Mouse (Mus musculus): ENCODE measurements around the gene Dnal4. TPM values are rescaled to one million over a fixed set of nuclear protein-coding genes. Genes with fewer than 3 reads are reported as not detected.
A peak's percentile ranks its signal among the peaks of the same experiment; 100 is the strongest.
"Not testable (repeated sequence)": the region's sequence is repeated elsewhere in the genome, so short reads cannot be mapped to it uniquely, and the experiment has no call there.

The Dnal4 gene
- polyA plus RNA-seq, 1 experiment from 2014 or later = 51.2 TPM

- no peaks in the 10 kb centered on the region for H3K27me3 ChIP-seq (ENCODE audit: control insufficient read depth, insufficient read depth, low read length)
- H3K4me1 ChIP-seq (ENCODE audit: control insufficient read depth, insufficient read depth, low read length) = no peaks in the 10 kb centered on the region
- H3K9ac ChIP-seq (ENCODE audit: low read length) = no peak overlapping the region
- no peak overlapping the region for H3K4me3 ChIP-seq (replicated peaks; ENCODE audit: low read length)
- H3K36me3 ChIP-seq (ENCODE audit: control insufficient read depth, insufficient read depth, low read length) = no peaks in the 10 kb centered on the region
- H3K4me2 ChIP-seq (ENCODE audit: low read depth, low read length) = no peak overlapping the region
- no peaks in the 10 kb centered on the region; the same call in 1 of the 2 replicates for H3K9me3 ChIP-seq (replicated peaks; ENCODE audit: control insufficient read depth, low read length)
- H3K27ac ChIP-seq (ENCODE audit: low read length) = no peak overlapping the region
- no peak for ATAC-seq (ENCODE audit: insufficient read depth, low FRiP score)
- WGBS = 43% methylated on average over 8 of the region's 8 CpGs
Observed at GRCm38 (mm10) chr15:79813666-79814258, 36.1 kb upstream of the Dnal4 start.

GRCm38 (mm10) chr15:79812840-79813239 lies 35.2 kb upstream of the Dnal4 start:
- H3K4me2 ChIP-seq (ENCODE audit: low read depth, low read length); H3K36me3 ChIP-seq (ENCODE audit: control insufficient read depth, insufficient read depth, low read length); H3K9me3 ChIP-seq (replicated peaks; ENCODE audit: control insufficient read depth, low read length); H3K27ac ChIP-seq (ENCODE audit: low read length); H3K4me3 ChIP-seq (replicated peaks; ENCODE audit: low read length); H3K4me1 ChIP-seq (ENCODE audit: control insufficient read depth, insufficient read depth, low read length); H3K27me3 ChIP-seq (ENCODE audit: control insufficient read depth, insufficient read depth, low read length); H3K9ac ChIP-seq (ENCODE audit: low read length); ATAC-seq (ENCODE audit: insufficient read depth, low FRiP score): not testable (repeated sequence)
- WGBS = 75% methylated on average over 2 of the region's 2 CpGs

- WGBS = 61% methylated on average over 4 of the region's 4 CpGs
- H3K4me3 ChIP-seq (replicated peaks; ENCODE audit: low read length) = no peak overlapping the region
- ATAC-seq (ENCODE audit: insufficient read depth, low FRiP score) = no peak
- H3K4me2 ChIP-seq (ENCODE audit: low read depth, low read length) = no peak overlapping the region
- no peak overlapping the region for H3K9ac ChIP-seq (ENCODE audit: low read length)
- peaks cover 5% of the 10 kb centered on the region; the same call in 1 of the 2 replicates for H3K27me3 ChIP-seq (ENCODE audit: control insufficient read depth, insufficient read depth, low read length)
- no peaks in the 10 kb centered on the region for H3K9me3 ChIP-seq (replicated peaks; ENCODE audit: control insufficient read depth, low read length)
- no peaks in the 10 kb centered on the region for H3K36me3 ChIP-seq (ENCODE audit: control insufficient read depth, insufficient read depth, low read length)
- H3K27ac ChIP-seq (ENCODE audit: low read length) = no peak overlapping the region
- H3K4me1 ChIP-seq (ENCODE audit: control insufficient read depth, insufficient read depth, low read length) = no peaks in the 10 kb centered on the region
Observed at GRCm38 (mm10) chr15:79810997-79811396, 33.3 kb upstream of the Dnal4 start.

- no peak overlapping the region for H3K9ac ChIP-seq (ENCODE audit: low read length)
- H3K4me1 ChIP-seq (ENCODE audit: control insufficient read depth, insufficient read depth, low read length) = no peaks in the 10 kb centered on the region
- no peak overlapping the region for H3K27ac ChIP-seq (ENCODE audit: low read length)
- no peaks in the 10 kb centered on the region for H3K36me3 ChIP-seq (ENCODE audit: control insufficient read depth, insufficient read depth, low read length)
- H3K4me2 ChIP-seq (ENCODE audit: low read depth, low read length) = no peak overlapping the region
- no peaks in the 10 kb centered on the region for H3K9me3 ChIP-seq (replicated peaks; ENCODE audit: control insufficient read depth, low read length)
- WGBS = 51% methylated on average over 3 of the region's 3 CpGs
- no peak overlapping the region for H3K4me3 ChIP-seq (replicated peaks; ENCODE audit: low read length)
- no peak for ATAC-seq (ENCODE audit: insufficient read depth, low FRiP score)
- peaks cover 14% of the 10 kb centered on the region; the same call in 1 of the 2 replicates for H3K27me3 ChIP-seq (ENCODE audit: control insufficient read depth, insufficient read depth, low read length)
Observed at GRCm38 (mm10) chr15:79810061-79810460, 32.4 kb upstream of the Dnal4 start.

- peaks cover 20% of the 10 kb centered on the region for H3K27me3 ChIP-seq (ENCODE audit: control insufficient read depth, insufficient read depth, low read length)
- H3K4me2 ChIP-seq (ENCODE audit: low read depth, low read length) = no peak overlapping the region
- no peak for ATAC-seq (ENCODE audit: insufficient read depth, low FRiP score)
- WGBS = 49% methylated on average over 5 of the region's 5 CpGs
- no peaks in the 10 kb centered on the region for H3K36me3 ChIP-seq (ENCODE audit: control insufficient read depth, insufficient read depth, low read length)
- H3K4me3 ChIP-seq (replicated peaks; ENCODE audit: low read length) = no peak overlapping the region
- H3K4me1 ChIP-seq (ENCODE audit: control insufficient read depth, insufficient read depth, low read length) = peaks cover 2% of the 10 kb centered on the region
- H3K9ac ChIP-seq (ENCODE audit: low read length) = no peak overlapping the region
- no peaks in the 10 kb centered on the region for H3K9me3 ChIP-seq (replicated peaks; ENCODE audit: control insufficient read depth, low read length)
- no peak overlapping the region for H3K27ac ChIP-seq (ENCODE audit: low read length)
Observed at GRCm38 (mm10) chr15:79808658-79809057, 31.0 kb upstream of the Dnal4 start.

- H3K36me3 ChIP-seq (ENCODE audit: control insufficient read depth, insufficient read depth, low read length) = no peaks in the 10 kb centered on the region
- no peak overlapping the region for H3K27ac ChIP-seq (ENCODE audit: low read length)
- H3K4me1 ChIP-seq (ENCODE audit: control insufficient read depth, insufficient read depth, low read length) = peaks cover 6% of the 10 kb centered on the region
- H3K4me3 ChIP-seq (replicated peaks; ENCODE audit: low read length) = no peak overlapping the region
- peaks cover 25% of the 10 kb centered on the region for H3K27me3 ChIP-seq (ENCODE audit: control insufficient read depth, insufficient read depth, low read length)
- no peak for ATAC-seq (ENCODE audit: insufficient read depth, low FRiP score)
- no peak overlapping the region for H3K4me2 ChIP-seq (ENCODE audit: low read depth, low read length)
- no peak overlapping the region for H3K9ac ChIP-seq (ENCODE audit: low read length)
- 23% methylated on average over 5 of the region's 5 CpGs for WGBS
- no peaks in the 10 kb centered on the region for H3K9me3 ChIP-seq (replicated peaks; ENCODE audit: control insufficient read depth, low read length)
Observed at GRCm38 (mm10) chr15:79808114-79808513, 30.5 kb upstream of the Dnal4 start.

- Histone ChIP-seq H3K4me3 (replicated peaks; ENCODE audit: low read length) (no peak overlapping the region), H3K9me3 (replicated peaks; ENCODE audit: control insufficient read depth, low read length) (no peaks in the 10 kb centered on the region), H3K27ac (ENCODE audit: low read length) (no peak overlapping the region), H3K4me2 (ENCODE audit: low read depth, low read length) (no peak overlapping the region), H3K4me1 (ENCODE audit: control insufficient read depth, insufficient read depth, low read length) (peaks cover 6% of the 10 kb centered on the region), H3K9ac (ENCODE audit: low read length) (no peak overlapping the region), H3K27me3 (ENCODE audit: control insufficient read depth, insufficient read depth, low read length) (peaks cover 35% of the 10 kb centered on the region), H3K36me3 (ENCODE audit: control insufficient read depth, insufficient read depth, low read length) (no peaks in the 10 kb centered on the region)
- ATAC-seq (ENCODE audit: insufficient read depth, low FRiP score) = no peak
- WGBS = 29% methylated on average over 1 of the region's 1 CpGs
Observed at GRCm38 (mm10) chr15:79807050-79807449, 29.4 kb upstream of the Dnal4 start.

- H3K4me2 ChIP-seq (ENCODE audit: low read depth, low read length) = no peak overlapping the region
- H3K9ac ChIP-seq (ENCODE audit: low read length) = no peak overlapping the region
- no peaks in the 10 kb centered on the region for H3K36me3 ChIP-seq (ENCODE audit: control insufficient read depth, insufficient read depth, low read length)
- no peak for ATAC-seq (ENCODE audit: insufficient read depth, low FRiP score)
- peaks cover 40% of the 10 kb centered on the region for H3K27me3 ChIP-seq (ENCODE audit: control insufficient read depth, insufficient read depth, low read length)
- no peak overlapping the region for H3K27ac ChIP-seq (ENCODE audit: low read length)
- no peak overlapping the region for H3K4me3 ChIP-seq (replicated peaks; ENCODE audit: low read length)
- H3K4me1 ChIP-seq (ENCODE audit: control insufficient read depth, insufficient read depth, low read length) = peaks cover 6% of the 10 kb centered on the region
- WGBS = 28% methylated on average over 8 of the region's 8 CpGs
- no peaks in the 10 kb centered on the region for H3K9me3 ChIP-seq (replicated peaks; ENCODE audit: control insufficient read depth, low read length)
Observed at GRCm38 (mm10) chr15:79805246-79805645, 27.6 kb upstream of the Dnal4 start.

- Histone ChIP-seq H3K4me1 (ENCODE audit: control insufficient read depth, insufficient read depth, low read length) (peaks cover 6% of the 10 kb centered on the region), H3K36me3 (ENCODE audit: control insufficient read depth, insufficient read depth, low read length) (no peaks in the 10 kb centered on the region), H3K9ac (ENCODE audit: low read length) (peak within 1 kb of the TSS; percentile 76), H3K27ac (ENCODE audit: low read length) (no peak within 1 kb of the TSS), H3K4me3 (replicated peaks; ENCODE audit: low read length) (peak within 1 kb of the TSS; percentile 66), H3K27me3 (ENCODE audit: control insufficient read depth, insufficient read depth, low read length) (peaks cover 40% of the 10 kb centered on the region), H3K4me2 (ENCODE audit: low read depth, low read length) (peak within 1 kb of the TSS; percentile 94), H3K9me3 (replicated peaks; ENCODE audit: control insufficient read depth, low read length) (no peaks in the 10 kb centered on the region)
- under 1% methylated on average over 91 of the region's 91 CpGs for WGBS
- peak; percentile 84 for ATAC-seq (ENCODE audit: insufficient read depth, low FRiP score)
Observed at GRCm38 (mm10) chr15:79804352-79805071, 26.9 kb upstream of the Dnal4 start, which contains the start of gene Nptxr. Nptxr (minus strand) TSS chr15:79804766.

Measured in stomach, embryonic 16.5 days (tissue).